Mouse (Mus musculus) gastrocnemius, postnatal 14 days (tissue): ENCODE measurements around the gene Col23a1. TPM values are rescaled to one million over a fixed set of nuclear protein-coding genes. Genes with fewer than 3 reads are reported as not detected.
A peak's percentile ranks its signal among the peaks of the same experiment; 100 is the strongest.

Source experiments
- DNase-seq: peaks from one replicate; pipeline ENCODE4 v3.0.0; 2021; ENCODE audit warnings: mixed read lengths
- intact Hi-C: fragments of 180-260 bp; cut with DNase I; formaldehyde crosslinking; loops from one replicate; pipeline ENCODE4 v1.15.1; 2025; ENCODE audit warnings: low total_unique reads
- total RNA-seq, 2 experiments: library from RNA; stranded (reverse); gene quantifications; 2 replicates each; pipeline ENCODE4 v1.2.3; 2021

The Col23a1 gene
- total RNA-seq, 2 experiments from 2014 or later = 4.7 to 5.9 TPM

GRCm38 (mm10) chr11:51414520-51414919 is 124.8 kb downstream of the Col23a1 start:
- DNase-seq = no peak
- intact Hi-C loops = no loop called here

GRCm38 (mm10) chr11:51415049-51415688 is 125.4 kb downstream of the Col23a1 start:
- DNase-seq = no peak
- intact Hi-C loops = no loop called here

GRCm38 (mm10) chr11:51418807-51419206 is 129.1 kb downstream of the Col23a1 start:
- DNase-seq = no peak
- intact Hi-C loops = no loop called here

GRCm38 (mm10) chr11:51421878-51422277 is 132.2 kb downstream of the Col23a1 start:
- intact Hi-C loops = no loop called here
- DNase-seq = no peak

GRCm38 (mm10) chr11:51422713-51423112 is 133.0 kb downstream of the Col23a1 start:
- DNase-seq = no peak
- intact Hi-C loops = no loop called here

GRCm38 (mm10) chr11:51426155-51426554 is 136.4 kb downstream of the Col23a1 start:
- intact Hi-C loops = no loop called here
- DNase-seq = no peak

- intact Hi-C loops = no loop called here
- no peak for DNase-seq
Measured at GRCm38 (mm10) chr11:51429428-51430179, 139.9 kb downstream of the Col23a1 start.

GRCm38 (mm10) chr11:51430180-51430578 is 140.5 kb downstream of the Col23a1 start:
- intact Hi-C loops = no loop called here

GRCm38 (mm10) chr11:51431287-51431686 is 141.6 kb downstream of the Col23a1 start:
- intact Hi-C loops = no loop called here
- no peak for DNase-seq

More at GRCm38 (mm10) chr11:51430180-51430578, 140.5 kb downstream of the Col23a1 start:
- no peak for DNase-seq

- intact Hi-C loops = no loop called here
- DNase-seq = no peak
Measured at GRCm38 (mm10) chr11:51431968-51432367, 142.2 kb downstream of the Col23a1 start.

- DNase-seq = no peak
- intact Hi-C loops = no loop called here
Measured at GRCm38 (mm10) chr11:51442006-51442405, 152.3 kb downstream of the Col23a1 start.

- no peak for DNase-seq
- intact Hi-C loops = no loop called here
Measured at GRCm38 (mm10) chr11:51442599-51442998, 152.9 kb downstream of the Col23a1 start.

- DNase-seq = no peak
- intact Hi-C loops = no loop called here
Measured at GRCm38 (mm10) chr11:51443818-51444217, 154.1 kb downstream of the Col23a1 start.

GRCm38 (mm10) chr11:51444649-51445048 is 154.9 kb downstream of the Col23a1 start:
- intact Hi-C loops = loop anchor here (5.0 kb wide), 1 partner anchor 93 kb away; no protein-coding TSS in a partner anchor
- no peak for DNase-seq

GRCm38 (mm10) chr11:51446711-51447425 is 157.1 kb downstream of the Col23a1 start:
- intact Hi-C loops = loop anchor here (5.0 kb wide), 1 partner anchor 90 kb away; no protein-coding TSS in a partner anchor
- DNase-seq = peak; percentile 66

- intact Hi-C loops = loop anchor here (5.0 kb wide), 1 partner anchor 89 kb away; no protein-coding TSS in a partner anchor
Measured at GRCm38 (mm10) chr11:51448256-51448655, 158.5 kb downstream of the Col23a1 start.

GRCm38 (mm10) chr11:51448680-51449079 is 159.0 kb downstream of the Col23a1 start:
- intact Hi-C loops = loop anchor here (5.0 kb wide), 1 partner anchor 89 kb away; no protein-coding TSS in a partner anchor
- no peak for DNase-seq

More at GRCm38 (mm10) chr11:51448256-51448655, 158.5 kb downstream of the Col23a1 start:
- no peak for DNase-seq

GRCm38 (mm10) chr11:51449881-51450280 is 160.2 kb downstream of the Col23a1 start:
- intact Hi-C loops = loop anchor here (5.0 kb wide), 1 partner anchor 87 kb away; no protein-coding TSS in a partner anchor
- DNase-seq = no peak

GRCm38 (mm10) chr11:51451281-51451680 is 161.6 kb downstream of the Col23a1 start:
- intact Hi-C loops = no loop called here
- DNase-seq = no peak

GRCm38 (mm10) chr11:51451925-51452324 is 162.2 kb downstream of the Col23a1 start:
- no peak for DNase-seq
- intact Hi-C loops = no loop called here
